Mouse (Mus musculus): ENCODE data around the gene Ypel5. TPM values are rescaled to one million over a fixed set of nuclear protein-coding genes. Genes with fewer than 3 reads are reported as not detected.

Gene Ypel5
- polyA plus RNA-seq, 1 experiment: 30.6 TPM

GRCm38 (mm10) chr17:72880156-72880555 is 43.9 kb downstream of the Ypel5 start:
- peaks cover 8% of the 10 kb centered on the region for H3K4me1 ChIP-seq (ENCODE audit: control insufficient read depth, insufficient read depth, low read length)
- peaks cover 10% of the 10 kb centered on the region for H3K9me3 ChIP-seq (replicated peaks; ENCODE audit: control insufficient read depth, insufficient read depth, low read length, poor library complexity, severe bottlenecking)
- no peak overlapping the region for H3K4me3 ChIP-seq (ENCODE audit: low read depth, low read length)
- TF ChIP-seq POLR2A (IDR thresholded peaks at IDR 0.05; ENCODE audit: insufficient read depth, low read length) (no peak), CTCF (IDR thresholded peaks at IDR 0.05; ENCODE audit: low read depth, low read length) (no peak), EP300 (IDR thresholded peaks at IDR 0.05; ENCODE audit: insufficient read depth, low read depth, low read length) (no peak)
- H3K36me3 ChIP-seq (ENCODE audit: control insufficient read depth, insufficient read depth, low read length, poor library complexity, severe bottlenecking): no peaks in the 10 kb centered on the region
- no peak overlapping the region for H3K9ac ChIP-seq (ENCODE audit: low read depth, poor library complexity, severe bottlenecking)
- H3K27me3 ChIP-seq (ENCODE audit: control insufficient read depth, insufficient read depth, low read length, poor library complexity, severe bottlenecking): peaks cover 3% of the 10 kb centered on the region
- no peak overlapping the region for H3K27ac ChIP-seq (ENCODE audit: insufficient read depth, low read length)

- no peak overlapping the region for H3K4me3 ChIP-seq (ENCODE audit: low read depth, low read length)
- H3K27me3 ChIP-seq (ENCODE audit: control insufficient read depth, insufficient read depth, low read length, poor library complexity, severe bottlenecking): peaks cover 3% of the 10 kb centered on the region
- H3K27ac ChIP-seq (ENCODE audit: insufficient read depth, low read length): no peak overlapping the region
- no peaks in the 10 kb centered on the region for H3K36me3 ChIP-seq (ENCODE audit: control insufficient read depth, insufficient read depth, low read length, poor library complexity, severe bottlenecking)
- H3K9me3 ChIP-seq (replicated peaks; ENCODE audit: control insufficient read depth, insufficient read depth, low read length, poor library complexity, severe bottlenecking): peaks cover 10% of the 10 kb centered on the region
- no peak for TF ChIP-seq POLR2A (IDR thresholded peaks at IDR 0.05; ENCODE audit: insufficient read depth, low read length)
- no peak for TF ChIP-seq EP300 (IDR thresholded peaks at IDR 0.05; ENCODE audit: insufficient read depth, low read depth, low read length)
- TF ChIP-seq CTCF (IDR thresholded peaks at IDR 0.05; ENCODE audit: low read depth, low read length): no peak
- no peak overlapping the region for H3K9ac ChIP-seq (ENCODE audit: low read depth, poor library complexity, severe bottlenecking)
- H3K4me1 ChIP-seq (ENCODE audit: control insufficient read depth, insufficient read depth, low read length): peaks cover 8% of the 10 kb centered on the region
These were observed 44.8 kb downstream of the Ypel5 start for GRCm38 (mm10) chr17:72881051-72881450.

- Histone ChIP-seq H3K36me3 (ENCODE audit: control insufficient read depth, insufficient read depth, low read length, poor library complexity, severe bottlenecking) (no peaks in the 10 kb centered on the region), H3K4me3 (ENCODE audit: low read depth, low read length) (no peak overlapping the region)
- TF ChIP-seq CTCF (IDR thresholded peaks at IDR 0.05; ENCODE audit: low read depth, low read length) (no peak), EP300 (IDR thresholded peaks at IDR 0.05; ENCODE audit: insufficient read depth, low read depth, low read length) (peak; percentile 93), POLR2A (IDR thresholded peaks at IDR 0.05; ENCODE audit: insufficient read depth, low read length) (no peak)
These were observed 45.6 kb downstream of the Ypel5 start for GRCm38 (mm10) chr17:72881804-72882203.

GRCm38 (mm10) chr17:72889556-72890397 is 53.5 kb downstream of the Ypel5 start:
- TF ChIP-seq POLR2A (IDR thresholded peaks at IDR 0.05; ENCODE audit: insufficient read depth, low read length): no peak
- peak; percentile 13 for TF ChIP-seq CTCF (IDR thresholded peaks at IDR 0.05; ENCODE audit: low read depth, low read length)
- Histone ChIP-seq H3K27ac (ENCODE audit: insufficient read depth, low read length) (no peak overlapping the region), H3K4me1 (ENCODE audit: control insufficient read depth, insufficient read depth, low read length) (no peaks in the 10 kb centered on the region), H3K9me3 (replicated peaks; ENCODE audit: control insufficient read depth, insufficient read depth, low read length, poor library complexity, severe bottlenecking) (no peaks in the 10 kb centered on the region; the same call in none of the 2 replicates), H3K9ac (ENCODE audit: low read depth, poor library complexity, severe bottlenecking) (no peak overlapping the region), H3K36me3 (ENCODE audit: control insufficient read depth, insufficient read depth, low read length, poor library complexity, severe bottlenecking) (no peaks in the 10 kb centered on the region), H3K27me3 (ENCODE audit: control insufficient read depth, insufficient read depth, low read length, poor library complexity, severe bottlenecking) (no peaks in the 10 kb centered on the region), H3K4me3 (ENCODE audit: low read depth, low read length) (no peak overlapping the region)

More at GRCm38 (mm10) chr17:72881804-72882203, 45.6 kb downstream of the Ypel5 start:
- Histone ChIP-seq H3K9me3 (replicated peaks; ENCODE audit: control insufficient read depth, insufficient read depth, low read length, poor library complexity, severe bottlenecking) (peaks cover 10% of the 10 kb centered on the region), H3K9ac (ENCODE audit: low read depth, poor library complexity, severe bottlenecking) (no peak overlapping the region), H3K27ac (ENCODE audit: insufficient read depth, low read length) (no peak overlapping the region), H3K27me3 (ENCODE audit: control insufficient read depth, insufficient read depth, low read length, poor library complexity, severe bottlenecking) (peaks cover 3% of the 10 kb centered on the region), H3K4me1 (ENCODE audit: control insufficient read depth, insufficient read depth, low read length) (peaks cover 8% of the 10 kb centered on the region)

GRCm38 (mm10) chr17:72890398-72890898 is 54.2 kb downstream of the Ypel5 start:
- H3K36me3 ChIP-seq (ENCODE audit: control insufficient read depth, insufficient read depth, low read length, poor library complexity, severe bottlenecking): no peaks in the 10 kb centered on the region
- no peak overlapping the region for H3K4me3 ChIP-seq (ENCODE audit: low read depth, low read length)
- no peak overlapping the region for H3K27ac ChIP-seq (ENCODE audit: insufficient read depth, low read length)

GRCm38 (mm10) chr17:72891556-72891955 is 55.3 kb downstream of the Ypel5 start:
- no peaks in the 10 kb centered on the region for H3K4me1 ChIP-seq (ENCODE audit: control insufficient read depth, insufficient read depth, low read length)
- no peak overlapping the region for H3K9ac ChIP-seq (ENCODE audit: low read depth, poor library complexity, severe bottlenecking)
- H3K36me3 ChIP-seq (ENCODE audit: control insufficient read depth, insufficient read depth, low read length, poor library complexity, severe bottlenecking): no peaks in the 10 kb centered on the region
- TF ChIP-seq POLR2A (IDR thresholded peaks at IDR 0.05; ENCODE audit: insufficient read depth, low read length) (no peak), CTCF (IDR thresholded peaks at IDR 0.05; ENCODE audit: low read depth, low read length) (no peak), EP300 (IDR thresholded peaks at IDR 0.05; ENCODE audit: insufficient read depth, low read depth, low read length) (no peak)
- H3K27ac ChIP-seq (ENCODE audit: insufficient read depth, low read length): no peak overlapping the region
- no peaks in the 10 kb centered on the region for H3K27me3 ChIP-seq (ENCODE audit: control insufficient read depth, insufficient read depth, low read length, poor library complexity, severe bottlenecking)
- H3K4me3 ChIP-seq (ENCODE audit: low read depth, low read length): no peak overlapping the region
- no peaks in the 10 kb centered on the region for H3K9me3 ChIP-seq (replicated peaks; ENCODE audit: control insufficient read depth, insufficient read depth, low read length, poor library complexity, severe bottlenecking)

More at GRCm38 (mm10) chr17:72890398-72890898, 54.2 kb downstream of the Ypel5 start:
- H3K4me1 ChIP-seq (ENCODE audit: control insufficient read depth, insufficient read depth, low read length): no peaks in the 10 kb centered on the region
- TF ChIP-seq CTCF (IDR thresholded peaks at IDR 0.05; ENCODE audit: low read depth, low read length): no peak
- H3K9ac ChIP-seq (ENCODE audit: low read depth, poor library complexity, severe bottlenecking): no peak overlapping the region
- H3K9me3 ChIP-seq (replicated peaks; ENCODE audit: control insufficient read depth, insufficient read depth, low read length, poor library complexity, severe bottlenecking): no peaks in the 10 kb centered on the region
- no peaks in the 10 kb centered on the region for H3K27me3 ChIP-seq (ENCODE audit: control insufficient read depth, insufficient read depth, low read length, poor library complexity, severe bottlenecking)

All from ES-Bruce4 (cell line).